Mouse (Mus musculus): Measurements from ENCODE around the gene Arhgef17.

Gene Arhgef17

GRCm38 (mm10) chr7:100938106-100938505 is 6.2 kb upstream of the Arhgef17 start:
- DNase-seq: no peak

- no peak for DNase-seq
Observed at GRCm38 (mm10) chr7:100937481-100937880, 5.6 kb upstream of the Arhgef17 start.

- no peak for DNase-seq
Observed at GRCm38 (mm10) chr7:100933520-100933919, 1.6 kb upstream of the Arhgef17 start.

- DNase-seq: peak; percentile 78
Observed at GRCm38 (mm10) chr7:100932481-100933007, 637 bp upstream of the Arhgef17 start.

GRCm38 (mm10) chr7:100931316-100931925 is 486 bp downstream of the Arhgef17 start:
- no peak for DNase-seq

GRCm38 (mm10) chr7:100930619-100931315 is 1.1 kb downstream of the Arhgef17 start:
- no peak for DNase-seq

GRCm38 (mm10) chr7:100929639-100930303 is 2.1 kb downstream of the Arhgef17 start:
- no peak for DNase-seq

GRCm38 (mm10) chr7:100928456-100928855 is 3.5 kb downstream of the Arhgef17 start:
- DNase-seq: no peak

- no peak for DNase-seq
Observed at GRCm38 (mm10) chr7:100927287-100928000, 4.5 kb downstream of the Arhgef17 start.

GRCm38 (mm10) chr7:100926311-100926923 is 5.5 kb downstream of the Arhgef17 start:
- DNase-seq: no peak

GRCm38 (mm10) chr7:100924674-100925445 is 7.0 kb downstream of the Arhgef17 start:
- DNase-seq: no peak

- no peak for DNase-seq
Observed at GRCm38 (mm10) chr7:100924200-100924599, 7.7 kb downstream of the Arhgef17 start.

GRCm38 (mm10) chr7:100922907-100923306 is 9.0 kb downstream of the Arhgef17 start:
- peak; percentile 48 for DNase-seq

GRCm38 (mm10) chr7:100921289-100921688 is 10.6 kb downstream of the Arhgef17 start:
- no peak for DNase-seq

- no peak for DNase-seq
Observed at GRCm38 (mm10) chr7:100919809-100920107, 12.1 kb downstream of the Arhgef17 start.

- DNase-seq: no peak
Observed at GRCm38 (mm10) chr7:100919006-100919808, 12.7 kb downstream of the Arhgef17 start.

GRCm38 (mm10) chr7:100918176-100918575 is 13.7 kb downstream of the Arhgef17 start:
- DNase-seq: no peak

- DNase-seq: no peak
Observed at GRCm38 (mm10) chr7:100917751-100918150, 14.2 kb downstream of the Arhgef17 start.

GRCm38 (mm10) chr7:100916526-100916925 is 15.4 kb downstream of the Arhgef17 start:
- DNase-seq: no peak

- DNase-seq: no peak
Observed at GRCm38 (mm10) chr7:100915204-100915603, 16.7 kb downstream of the Arhgef17 start.

- DNase-seq: no peak
Observed at GRCm38 (mm10) chr7:100911791-100912190, 20.1 kb downstream of the Arhgef17 start.

All from right cerebral cortex, postnatal 4 days (tissue).